Mouse (Mus musculus) cortical plate, adult 2 months (tissue): Measurements from ENCODE around the gene Dnaic1.

Experiments used
- CTCF ChIP-seq: fragments of 200-500 bp; IDR thresholded peaks from 2 replicates; pipeline ENCODE4 v1.5.1; 2011; ENCODE audit warnings: mild to moderate bottlenecking, control low read depth, low read length; ENCODE audit not compliant: insufficient read depth; ENCODE audit errors: extremely low read depth
- POLR2A ChIP-seq: fragments of 200-500 bp; IDR thresholded peaks from 2 replicates; pipeline ENCODE4 v1.6.1; 2011; ENCODE audit warnings: mild to moderate bottlenecking, low read length, control low read depth; ENCODE audit not compliant: insufficient read depth; ENCODE audit errors: extremely low read depth

DNA sequence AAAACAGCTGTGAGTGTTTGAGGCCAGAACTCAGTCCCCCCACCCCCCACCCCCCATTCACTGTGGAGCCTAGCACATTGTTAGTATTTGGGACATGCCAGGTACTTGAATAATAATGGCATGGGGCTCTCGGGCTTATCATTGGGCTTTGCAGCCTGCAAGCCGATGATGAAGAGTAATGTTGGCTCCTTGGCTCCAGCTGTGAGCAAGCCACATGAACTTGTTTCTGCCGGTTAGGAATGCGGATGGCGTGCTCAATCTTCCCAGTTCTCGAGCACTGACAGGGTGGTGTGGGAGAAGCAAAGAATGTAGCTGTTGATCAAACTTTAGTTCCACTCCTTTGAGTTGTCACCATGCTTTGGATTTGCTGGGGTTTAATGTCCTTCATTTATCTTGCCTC lies 6.3 kb downstream of the Dnaic1 start:
- TF ChIP-seq POLR2A (no peak), CTCF (no peak)
